Mouse (Mus musculus) embryonic fibroblast, embryonic 13.5 days (primary cell): ENCODE results near the gene Usp10.

ENCODE experiments used
- CTCF ChIP-seq: IDR thresholded peaks from 2 replicates; pipeline ENCODE4 v1.5.1; 2011; ENCODE audit warnings: mild to moderate bottlenecking, control low read depth, low read length, moderate library complexity, borderline replicate concordance; ENCODE audit not compliant: insufficient read depth
- POLR2A ChIP-seq: IDR thresholded peaks from 2 replicates; pipeline ENCODE4 v1.6.1; 2011; ENCODE audit warnings: low read depth, mild to moderate bottlenecking, control low read depth, low read length, moderate library complexity

- TF ChIP-seq POLR2A, result no peak
- no peak for TF ChIP-seq CTCF
Observed at GRCm38 (mm10) chr8:119978770-119979381, 68.7 kb downstream of the Usp10 start.
